Mouse (Mus musculus) R1 (cell line): ENCODE results near the gene Trak2.
"Not testable (repeated sequence)": the region's sequence is repeated elsewhere in the genome, so short reads cannot be mapped to it uniquely, and the experiment has no call there.

Experiments used
- DNase-seq: peaks from one replicate; pipeline ENCODE4 v3.0.0-alpha.2; 2018; ENCODE audit warnings: low read depth, low spot score

Trak2 gene

DNA sequence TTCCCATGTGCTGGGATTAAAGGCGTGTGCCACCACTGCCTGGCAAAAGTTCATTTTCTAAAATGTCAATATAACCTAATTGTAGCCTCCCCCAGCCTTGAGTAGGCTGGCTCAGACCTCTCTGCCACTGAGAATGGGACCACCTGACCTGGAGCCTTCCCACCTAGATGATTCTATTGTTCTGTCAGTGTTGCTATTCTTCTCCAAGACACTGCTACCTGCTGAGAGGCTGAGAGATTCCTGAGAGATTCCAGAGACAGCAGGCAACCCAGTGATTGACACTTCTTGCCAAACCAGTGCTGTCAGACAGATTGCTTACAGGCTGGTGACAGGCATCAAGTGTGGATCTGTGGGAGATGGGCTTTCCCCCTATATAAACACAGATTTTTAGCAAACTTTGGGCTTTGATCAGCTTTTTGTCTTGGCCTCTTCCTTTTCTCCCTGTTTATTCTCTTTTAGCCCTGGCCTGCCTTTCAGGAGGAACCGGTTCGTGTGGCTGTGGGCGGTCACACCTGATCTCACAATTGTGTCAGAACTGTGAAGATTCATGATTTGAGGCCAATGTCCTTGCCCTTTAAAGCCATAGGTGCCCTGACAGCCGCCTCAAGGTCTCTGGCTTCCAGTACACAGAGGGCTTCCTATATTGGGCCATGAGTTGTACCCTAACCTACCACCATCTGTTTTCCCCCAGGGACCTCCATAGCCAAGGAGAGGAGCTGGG is 83.2 kb downstream of the Trak2 start:
- peak; percentile 95 for DNase-seq

DNA sequence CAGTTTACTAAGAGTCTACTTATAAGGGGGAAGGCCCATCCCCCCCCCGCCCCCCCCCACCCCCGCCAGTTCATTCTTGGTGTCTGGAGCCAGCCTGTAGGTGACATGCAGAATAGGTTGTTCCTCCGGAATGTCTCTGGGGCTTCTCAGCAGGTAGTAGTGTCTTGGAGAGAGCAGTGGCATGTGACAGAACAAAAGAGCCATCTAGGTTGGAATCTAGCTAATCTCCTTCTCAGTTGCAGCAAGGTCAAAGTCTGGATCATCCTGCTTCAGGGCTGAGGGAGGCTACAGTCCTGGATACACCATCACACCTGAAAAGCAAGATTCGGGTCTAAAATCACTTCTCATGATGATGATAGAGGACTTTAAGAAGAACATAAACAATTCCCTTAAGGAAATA is 87.6 kb downstream of the Trak2 start:
- peak; percentile 77 for DNase-seq

DNA sequence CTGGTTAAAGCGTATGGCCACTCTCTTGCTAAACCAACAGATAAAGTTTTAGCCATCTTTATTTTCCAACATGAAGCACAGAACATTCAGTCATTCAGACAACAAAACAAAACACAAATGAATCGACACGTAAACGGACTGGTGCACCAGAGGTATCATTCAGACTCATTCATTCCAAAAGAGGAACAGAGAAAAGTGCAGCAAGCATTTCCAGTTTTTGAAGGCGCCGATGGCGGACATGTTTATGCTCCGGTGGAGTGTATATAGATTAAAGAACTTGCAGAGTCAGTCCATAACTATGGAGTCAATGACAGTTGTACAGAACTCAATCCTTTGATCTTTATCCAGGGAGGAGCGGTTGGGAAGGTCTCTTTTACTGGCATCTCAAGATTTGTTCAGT is 90.0 kb downstream of the Trak2 start:
- DNase-seq, result not testable (repeated sequence)

DNA sequence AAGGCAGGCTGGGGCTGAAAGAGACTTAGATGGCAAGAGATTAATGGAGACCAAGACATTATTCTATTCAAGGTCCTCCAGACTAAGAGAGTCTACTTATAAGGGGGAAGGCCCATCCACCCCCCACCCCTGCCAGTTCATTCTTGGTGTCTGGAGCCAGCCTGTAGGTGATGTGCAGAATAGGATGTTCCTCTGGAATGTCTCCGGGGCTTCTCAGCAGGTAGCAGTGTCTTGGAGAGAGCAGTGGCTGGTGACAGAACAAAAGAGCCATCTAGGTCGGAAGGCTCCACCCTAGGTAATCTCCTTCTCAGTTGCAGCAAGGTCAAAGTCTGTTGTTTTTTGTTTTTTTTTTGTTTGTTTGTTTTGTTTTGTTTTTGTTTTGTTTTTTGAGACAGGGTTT is 93.9 kb downstream of the Trak2 start:
- DNase-seq, result peak; percentile 81

DNA sequence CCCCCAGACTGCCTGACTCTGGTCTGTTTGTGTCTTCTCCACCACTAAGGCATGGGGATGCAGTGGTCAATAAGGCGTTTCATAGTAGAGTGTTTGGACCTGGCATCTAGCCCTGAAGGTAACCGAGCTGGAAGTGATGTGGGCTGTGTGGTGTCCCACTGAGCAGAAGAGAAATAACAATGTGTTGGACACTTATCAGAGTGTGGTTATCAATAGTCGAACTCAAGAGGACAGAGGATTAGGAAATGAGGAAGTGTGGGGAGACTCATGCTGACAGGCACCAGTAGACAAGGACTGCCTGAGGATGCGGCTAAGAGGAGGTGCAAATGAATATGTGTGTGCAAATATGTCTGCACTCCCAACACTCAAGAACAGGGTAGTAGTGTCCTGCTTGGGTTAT is 96.7 kb downstream of the Trak2 start:
- DNase-seq, result not testable (repeated sequence)

DNA sequence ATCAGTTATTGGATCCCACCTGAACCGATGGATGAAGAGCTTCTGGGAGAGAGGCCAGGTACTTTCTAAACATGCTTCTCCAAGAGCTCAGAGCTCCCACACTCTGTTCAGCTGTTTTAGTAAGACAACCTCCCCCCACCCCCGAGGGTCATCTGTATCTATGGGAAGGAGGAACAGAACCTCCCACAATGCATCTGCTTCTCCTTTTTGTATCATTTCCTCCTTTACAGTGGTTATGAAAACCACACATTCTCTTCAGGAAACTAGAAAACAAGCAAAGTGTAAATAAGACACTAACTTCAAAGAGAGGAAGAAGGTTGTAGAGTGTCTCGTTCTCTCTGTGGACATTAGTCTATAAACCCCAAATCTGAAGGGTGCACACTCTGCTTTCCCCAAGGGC is 112.6 kb downstream of the Trak2 start:
- not testable (repeated sequence) for DNase-seq

DNA sequence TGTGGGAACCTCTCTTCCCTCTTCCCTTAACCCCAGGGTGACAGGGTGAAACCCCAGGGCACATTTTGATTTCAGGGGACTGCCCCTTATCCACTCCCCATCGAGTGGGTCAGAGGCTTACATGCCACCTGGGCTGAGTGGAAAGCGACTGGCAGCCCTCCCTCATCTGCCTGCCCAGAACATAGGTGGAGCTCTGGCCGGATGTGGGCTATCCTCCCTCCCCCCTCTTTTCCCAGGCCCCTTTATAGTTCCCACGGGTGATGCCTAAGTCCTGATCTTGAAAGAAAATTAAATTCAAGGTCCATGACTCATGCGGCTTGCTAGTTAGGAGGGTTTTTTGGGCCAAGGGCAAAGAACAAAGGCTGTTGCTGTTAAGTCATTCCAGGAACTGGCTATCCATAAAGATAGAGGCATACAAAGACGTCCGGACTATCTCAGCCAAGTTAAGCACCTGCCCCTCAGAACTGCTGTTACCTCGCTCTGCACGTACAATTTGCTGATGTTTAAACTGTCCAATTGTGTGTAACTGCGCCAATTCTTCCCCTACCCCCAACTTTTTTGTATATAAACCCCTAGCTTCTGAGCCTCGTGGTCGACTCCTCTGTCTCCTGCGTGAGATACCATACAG is 113.4 kb downstream of the Trak2 start:
- DNase-seq, result peak; percentile 16

DNA sequence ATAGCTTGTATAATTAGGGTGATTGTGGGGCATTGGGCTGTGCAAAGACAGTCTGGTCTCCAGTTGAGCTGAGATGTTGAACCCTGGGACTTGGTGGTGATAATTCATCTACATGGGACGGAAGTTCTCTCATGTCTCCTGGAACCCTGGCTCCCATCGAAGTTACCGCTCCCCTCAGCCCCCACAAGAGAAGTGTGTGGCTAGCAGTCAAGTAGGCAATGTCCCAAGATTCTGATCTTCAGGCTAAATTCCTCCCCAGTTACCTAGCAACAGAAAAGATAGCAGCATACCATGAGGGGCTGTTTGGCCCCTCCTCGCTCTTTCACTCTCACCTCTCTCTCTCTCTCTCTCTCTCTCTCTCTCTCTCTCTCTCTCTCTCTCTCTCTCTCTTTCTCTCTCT is 114.1 kb downstream of the Trak2 start:
- peak; percentile 35 for DNase-seq

DNA sequence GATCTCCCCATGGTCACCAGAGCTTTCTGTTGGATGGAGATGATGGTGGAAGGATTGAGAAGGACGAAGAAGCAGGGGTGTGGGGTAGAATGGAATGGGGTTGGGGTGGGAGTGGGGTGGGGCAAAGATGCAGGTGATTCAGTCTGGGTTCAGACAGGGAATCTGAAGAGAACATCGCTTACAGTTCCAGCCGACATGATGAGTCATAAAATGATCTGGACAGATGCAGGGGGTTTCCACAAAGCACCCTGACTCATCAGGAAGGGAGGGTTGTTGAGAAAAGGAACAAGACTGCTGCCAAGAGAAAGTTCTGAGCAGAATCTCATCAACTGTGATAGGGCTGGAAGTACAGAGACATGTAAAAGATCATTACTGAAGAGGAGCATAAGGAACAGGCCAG is 116.4 kb downstream of the Trak2 start:
- not testable (repeated sequence) for DNase-seq
